Mouse (Mus musculus): ENCODE data around the gene Cd7.

DNA sequence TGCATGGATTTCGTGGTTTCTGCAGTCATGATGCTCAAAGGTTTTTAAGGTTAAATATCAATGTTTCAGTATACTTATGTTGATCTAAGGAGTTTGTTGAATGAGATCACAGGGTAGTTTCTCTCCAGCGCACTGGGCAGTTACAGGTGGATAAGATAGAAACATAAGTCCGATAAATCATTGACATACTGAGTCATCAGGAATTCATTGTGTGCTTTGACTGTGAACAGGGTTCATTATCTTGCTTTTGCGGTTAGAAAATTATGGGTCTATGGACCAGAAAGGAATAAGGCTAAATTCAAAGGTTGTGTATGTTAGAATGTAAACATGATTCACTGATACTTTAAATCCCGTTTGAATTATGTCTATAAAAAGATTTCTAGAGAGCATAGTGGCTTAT, 46.0 kb upstream of the Cd7 start:
- TF ChIP-seq CTCF (conservative IDR thresholded peaks at IDR 0.05; ENCODE audit: low read length) (no peak), POU5F1 (IDR thresholded peaks at IDR 0.05; ENCODE audit: borderline replicate concordance, low read length) (no peak)
